Mouse (Mus musculus): ENCODE data around the gene Enpp7.

Gene Enpp7

GRCm38 (mm10) chr11:119035094-119035685 is 47.2 kb downstream of the Enpp7 start:
- no peak for DNase-seq (ENCODE audit: extremely low read depth, insufficient read length, low spot score)

GRCm38 (mm10) chr11:119035686-119036165 is 47.7 kb downstream of the Enpp7 start:
- DNase-seq (ENCODE audit: extremely low read depth, insufficient read length, low spot score), result no peak

GRCm38 (mm10) chr11:119036447-119036846 is 48.5 kb downstream of the Enpp7 start:
- DNase-seq (ENCODE audit: extremely low read depth, insufficient read length, low spot score), result no peak

- DNase-seq (ENCODE audit: extremely low read depth, insufficient read length, low spot score), result no peak
Observed at GRCm38 (mm10) chr11:119036934-119037779, 49.2 kb downstream of the Enpp7 start.

- DNase-seq (ENCODE audit: extremely low read depth, insufficient read length, low spot score), result no peak
Observed at GRCm38 (mm10) chr11:119037780-119038401, 49.9 kb downstream of the Enpp7 start.

GRCm38 (mm10) chr11:119038744-119039484 is 50.9 kb downstream of the Enpp7 start:
- no peak for DNase-seq (ENCODE audit: extremely low read depth, insufficient read length, low spot score)

- DNase-seq (ENCODE audit: extremely low read depth, insufficient read length, low spot score), result no peak
Observed at GRCm38 (mm10) chr11:119039732-119040512, 51.9 kb downstream of the Enpp7 start.

- peak; percentile 100 for DNase-seq (ENCODE audit: extremely low read depth, insufficient read length, low spot score)
Observed at GRCm38 (mm10) chr11:119040600-119041324, 52.8 kb downstream of the Enpp7 start, which contains the start of gene Cbx8. Cbx8 (minus strand) TSS chr11:119040969.

GRCm38 (mm10) chr11:119041325-119041716 is 53.3 kb downstream of the Enpp7 start:
- DNase-seq (ENCODE audit: extremely low read depth, insufficient read length, low spot score), result no peak

- DNase-seq (ENCODE audit: extremely low read depth, insufficient read length, low spot score), result no peak
Observed at GRCm38 (mm10) chr11:119041750-119042465, 53.9 kb downstream of the Enpp7 start.

Measured in 3134 (cell line).